Mouse (Mus musculus) megakaryocyte progenitor cell, adult 5-6 weeks (primary cell): ENCODE results near the gene N4bp3. TPM values are rescaled to one million over a fixed set of nuclear protein-coding genes. Genes with fewer than 3 reads are reported as not detected.

Source experiments
- ATAC-seq: replicated peaks from 2 replicates; pipeline ENCODE4 v1.8.0; 2016; ENCODE audit warnings: mild to moderate bottlenecking, moderate TSS enrichment, inconsistent platforms; ENCODE audit not compliant: poor library complexity
- total RNA-seq, 2 experiments: library from RNA; stranded (forward) in 1 of 2; stranded (reverse) in 1 of 2; fragments of 157-497, 149-512 nt in 1 of 2; fragments of 200-1000 nt in 1 of 2; gene quantifications; 2 replicates each; pipeline versions ENCODE4 v1.2.3 to v1.2.4; 2015 to 2017

N4bp3 gene
- total RNA-seq, 2 experiments from 2014 or later, result 0.10 to 0.46 TPM

GRCm38 (mm10) chr11:51605602-51606446, 44.8 kb downstream of the N4bp3 start:
- peak; percentile 33 for ATAC-seq

DNA sequence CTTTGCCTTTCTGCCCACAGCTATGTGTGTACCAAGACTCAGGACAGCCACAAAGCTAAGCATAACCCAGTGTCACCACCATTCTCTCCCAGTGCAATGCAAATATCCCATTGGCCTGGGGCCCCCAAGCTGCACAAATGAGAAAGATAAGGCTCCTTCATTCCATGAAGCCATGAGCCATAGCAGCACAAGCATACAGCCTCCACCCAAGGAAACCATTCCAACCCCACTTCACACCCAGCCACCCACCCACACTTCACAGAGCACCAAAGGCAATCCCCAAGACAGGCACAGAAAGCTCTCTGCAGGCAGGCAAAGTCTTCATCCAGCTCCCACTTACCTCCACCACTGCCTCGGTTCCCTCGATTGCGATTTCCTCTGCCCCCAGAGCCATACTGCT, 48.4 kb downstream of the N4bp3 start:
- no peak for ATAC-seq

DNA sequence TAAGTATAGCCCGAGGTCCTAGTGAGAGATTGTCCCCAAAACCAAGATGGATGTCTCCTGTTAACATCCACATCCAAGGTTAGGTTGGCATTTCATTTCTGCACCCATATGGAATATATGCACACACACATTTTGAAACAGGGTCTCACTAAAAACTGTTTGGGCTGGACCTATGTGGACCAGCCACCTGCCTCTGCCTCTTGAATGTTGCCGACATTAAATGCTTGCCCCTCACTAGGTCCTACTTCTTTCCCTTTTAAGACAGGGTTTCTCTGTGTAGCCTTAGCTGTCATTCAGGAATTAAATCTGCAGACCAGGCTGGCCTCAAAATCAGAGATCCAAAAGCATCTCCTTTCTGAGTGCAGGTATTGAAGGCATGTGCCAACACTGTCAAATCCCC, 53.1 kb downstream of the N4bp3 start:
- ATAC-seq, result no peak

GRCm38 (mm10) chr11:51595459-51596083, 55.1 kb downstream of the N4bp3 start:
- no peak for ATAC-seq

GRCm38 (mm10) chr11:51594715-51595350, 55.8 kb downstream of the N4bp3 start:
- ATAC-seq, result peak; percentile 51

GRCm38 (mm10) chr11:51593849-51594248, 56.8 kb downstream of the N4bp3 start:
- ATAC-seq, result no peak

GRCm38 (mm10) chr11:51593368-51593767, 57.3 kb downstream of the N4bp3 start:
- no peak for ATAC-seq

Other genes starting within 250 kb of the N4bp3 start
- gene Phykpl, start 66.1 kb downstream of the N4bp3 start, total RNA-seq (2015), result 10.7 and 11.2 TPM in 2 replicates
- gene Phykpl, start 66.1 kb downstream of the N4bp3 start, total RNA-seq (2017), result 9.8 and 15.4 TPM in 2 replicates
- 645 and 667 TPM in 2 replicates for gene Hnrnpab, start 44.0 kb downstream of the N4bp3 start, total RNA-seq (2015)
- gene Hnrnpab, start 44.0 kb downstream of the N4bp3 start, total RNA-seq (2017), result 984 and 1,159 TPM in 2 replicates
- 147 and 165 TPM in 2 replicates for gene Nhp2, start 31.1 kb downstream of the N4bp3 start, total RNA-seq (2015)
- gene Nhp2, start 31.1 kb downstream of the N4bp3 start, total RNA-seq (2017), result 117 and 167 TPM in 2 replicates
- 34.9 TPM in 2 replicates for gene Rmnd5b, start 14.9 kb downstream of the N4bp3 start, total RNA-seq (2015)
- 11.4 and 20.4 TPM in 2 replicates for gene Rmnd5b, start 14.9 kb downstream of the N4bp3 start, total RNA-seq (2017)
- 0.15 TPM in 1 of 2 replicates, not detected in the other for gene D930048N14Rik, start 112 bp upstream of the N4bp3 start, total RNA-seq (2015)
- 0.21 TPM in 1 of 2 replicates, not detected in the other for gene D930048N14Rik, start 112 bp upstream of the N4bp3 start, total RNA-seq (2017)
- 32.9 and 36.5 TPM in 2 replicates for gene 0610009B22Rik, start 38.0 kb upstream of the N4bp3 start, total RNA-seq (2015)
- 13.5 and 18.5 TPM in 2 replicates for gene 0610009B22Rik, start 38.0 kb upstream of the N4bp3 start, total RNA-seq (2017)
- 24.6 and 29.6 TPM in 2 replicates for gene Sec24a, start 112.8 kb upstream of the N4bp3 start, total RNA-seq (2015)
- 4.9 and 7.5 TPM in 2 replicates for gene Sec24a, start 112.8 kb upstream of the N4bp3 start, total RNA-seq (2017)
- 123 and 132 TPM in 2 replicates for gene Sar1b, start 112.8 kb upstream of the N4bp3 start, total RNA-seq (2015)
- gene Sar1b, start 112.8 kb upstream of the N4bp3 start, total RNA-seq (2017), result 62.7 and 74.4 TPM in 2 replicates
- gene Jade2, start 206.8 kb upstream of the N4bp3 start, total RNA-seq (2015), result 5.7 and 7.7 TPM in 2 replicates
- 6.0 and 7.0 TPM in 2 replicates for gene Jade2, start 206.8 kb upstream of the N4bp3 start, total RNA-seq (2017)